ENCODE assay signal across 16 mouse cellular contexts in the genomic region with DNA sequence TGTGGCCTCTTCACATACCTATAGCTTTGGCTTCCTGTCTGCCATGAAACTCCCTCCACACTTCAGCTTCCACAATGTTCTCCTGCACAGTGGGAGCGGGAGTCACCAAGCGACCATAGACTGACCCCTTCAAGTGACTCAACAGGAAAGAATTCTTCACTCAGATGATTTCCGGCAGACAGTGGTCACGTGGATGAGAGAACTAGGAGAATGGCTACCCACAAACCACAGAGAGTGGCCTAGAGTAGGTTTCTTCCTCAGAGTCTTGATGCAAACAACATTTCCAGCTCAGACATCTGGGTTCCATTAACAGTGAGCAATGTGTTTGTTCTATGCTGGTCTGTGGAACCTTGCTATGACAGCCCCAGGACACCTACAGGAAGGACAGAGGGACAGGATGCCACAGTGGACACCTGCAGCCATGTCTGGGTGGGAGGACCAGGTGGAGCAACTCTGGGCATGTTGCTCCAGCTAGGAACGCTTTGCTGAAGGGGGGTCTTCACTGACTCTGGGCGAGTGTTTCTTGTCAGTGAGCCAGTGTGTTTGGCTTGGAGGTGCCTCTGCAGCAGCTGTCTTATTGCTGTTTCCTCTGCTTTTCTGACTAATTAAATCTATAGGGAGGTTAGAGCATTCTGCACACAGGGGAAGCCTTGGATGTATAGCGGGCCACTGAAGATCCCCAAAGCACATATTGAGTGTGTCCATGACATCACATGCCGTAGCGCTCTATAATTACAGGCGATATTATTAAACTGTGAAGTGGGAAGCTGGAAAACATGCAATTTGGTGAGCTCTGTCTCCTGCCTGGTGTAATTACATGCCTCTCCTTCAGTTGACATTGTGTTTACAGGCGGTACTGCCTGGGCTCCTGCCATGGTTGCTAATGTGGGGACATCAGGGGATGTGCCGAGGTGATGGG. TPM values are rescaled to one million over a fixed set of nuclear protein-coding genes. Genes with fewer than 3 reads are reported as not detected.
DNase-seq lines count a peak whose midpoint lies in the region; ATAC-seq and TF ChIP-seq lines count a peak whose summit lies in the region.
"Had no signal": no experiment of that assay in that cellular context is flagged by ENCODE, and none has a peak within 500 bp of the region (broad histone marks: within the 10 kb centered on the region; RNA-seq: fewer than 3 reads in every experiment).

No protein-coding gene starts in this region.

- WGBS in hindbrain, postnatal 0 days: 64% methylated on average over 12 of the region's 12 CpGs

- H3K36me3 ChIP-seq in hindbrain, postnatal 0 days (ENCODE audit: insufficient read depth, low read length): no peaks in the 10 kb centered on the region
- H3K36me3 ChIP-seq: heart, embryonic 15.5 days; kidney, embryonic 15.5 days; liver, embryonic 15.5 days had no signal

- H3K4me1 ChIP-seq in hindbrain, postnatal 0 days (ENCODE audit: insufficient read depth, low read length): no peaks in the 10 kb centered on the region
- H3K4me1 ChIP-seq: heart, embryonic 15.5 days; kidney, embryonic 15.5 days; liver, embryonic 15.5 days had no signal

- 0 out of 2 replicates have a peak, but pooled peaks have one; percentile 6 for ATAC-seq in frontal cortex, adult (ENCODE audit: low TSS enrichment)
- ATAC-seq in hindbrain, postnatal 0 days: peak; percentile 40; the same call in 1 of the 2 replicates
- ATAC-seq in erythroid progenitor cell, adult 5-6 weeks (replicated peaks; ENCODE audit: low FRiP score, poor library complexity, severe bottlenecking): no peak
- ATAC-seq: CD4-positive, CD25-positive, alpha-beta regulatory T cell, adult 4 months; inflammation-experienced regulatory T-cells, adult 6 months had no signal

- no peaks in the 10 kb centered on the region for H3K9me3 ChIP-seq in hindbrain, postnatal 0 days (ENCODE audit: low read length)
- H3K9me3 ChIP-seq: heart, embryonic 15.5 days; kidney, embryonic 15.5 days; liver, embryonic 15.5 days had no signal

- no peak for DNase-seq in frontal cortex, postnatal 14 days (ENCODE audit: low spot score in 2 of 2)
- DNase-seq in 3134 (ENCODE audit: extremely low read depth, insufficient read length, low spot score): peak; percentile 34
- peak; percentile 75 for DNase-seq in brain, adult 2 months (ENCODE audit: low read depth, low spot score)
- peak; percentile 25 for DNase-seq in hindbrain, postnatal 0 days (ENCODE audit: low spot score)
- DNase-seq in urinary bladder, postnatal 36 days (ENCODE audit: low spot score in 2 of 2): no peak
- no peak for DNase-seq in adrenal gland, postnatal 14 days
- DNase-seq: cerebellum, postnatal 25 days; thymus, adult 18-20 months had no signal

- TF ChIP-seq CTCF in hindbrain, postnatal 0 days (IDR thresholded peaks at IDR 0.05; ENCODE audit: low read depth): no peak

- no peaks in the 10 kb centered on the region for H3K27me3 ChIP-seq in hindbrain, postnatal 0 days (ENCODE audit: insufficient read depth, low read length)
- H3K27me3 ChIP-seq: heart, embryonic 15.5 days; kidney, embryonic 15.5 days; liver, embryonic 15.5 days had no signal

- no peak overlapping the region for H3K4me2 ChIP-seq in hindbrain, postnatal 0 days (ENCODE audit: low read depth, low read length)
- H3K4me2 ChIP-seq: heart, embryonic 15.5 days; kidney, embryonic 15.5 days; liver, embryonic 15.5 days had no signal

- H3K27ac ChIP-seq in hindbrain, postnatal 0 days: no peak overlapping the region
- H3K27ac ChIP-seq: heart, embryonic 15.5 days; kidney, embryonic 15.5 days; liver, embryonic 15.5 days; macrophage had no signal

- no peak overlapping the region for H3K9ac ChIP-seq in hindbrain, postnatal 0 days (replicated peaks; ENCODE audit: low read length)
- H3K9ac ChIP-seq: heart, embryonic 15.5 days; kidney, embryonic 15.5 days; liver, embryonic 15.5 days had no signal

- no peak overlapping the region for H3K4me3 ChIP-seq in hindbrain, postnatal 0 days (ENCODE audit: low read length)
- H3K4me3 ChIP-seq: heart, embryonic 15.5 days; kidney, embryonic 15.5 days; liver, embryonic 15.5 days had no signal

RNA-seq across cellular contexts. Expression of a gene that starts 31.1 kb away (rescaled TPM):
- 157 and 198 TPM in 2 replicates for total RNA-seq in hindbrain, postnatal 0 days (2014; rRNA removed)
- 25.0 and 28.6 TPM in 2 replicates for polyA plus RNA-seq in hindbrain, postnatal 0 days (2015; fragmentation: Nextera tagmentation; extraction: Ambion mirVana)
- total RNA-seq in erythroid progenitor cell, adult 5-6 weeks (2015; ENCODE audit: low replicate concordance): not detected in 2 replicates
- not detected in 2 replicates for total RNA-seq in erythroid progenitor cell, adult 5-6 weeks (2017; ENCODE audit: low replicate concordance)
- 1.4 and 2.3 TPM in 2 replicates for total RNA-seq in adrenal gland, postnatal 14 days (2021)
- polyA plus RNA-seq: CD4-positive, CD25-positive, alpha-beta regulatory T cell, adult 4 months; inflammation-experienced regulatory T-cells, adult 6 months; macrophage had no signal

RNA-seq across cellular contexts. Expression of a gene that starts 31.4 kb away (rescaled TPM):
- 39.8 and 51.3 TPM in 2 replicates for total RNA-seq in hindbrain, postnatal 0 days (2014; rRNA removed)
- 152 and 157 TPM in 2 replicates for polyA plus RNA-seq in hindbrain, postnatal 0 days (2015; fragmentation: Nextera tagmentation; extraction: Ambion mirVana)
- total RNA-seq in erythroid progenitor cell, adult 5-6 weeks (2015; ENCODE audit: low replicate concordance): 21.3 and 38.1 TPM in 2 replicates
- 13.4 and 18.4 TPM in 2 replicates for total RNA-seq in erythroid progenitor cell, adult 5-6 weeks (2017; ENCODE audit: low replicate concordance)
- total RNA-seq in adrenal gland, postnatal 14 days (2021): 55.0 and 57.0 TPM in 2 replicates

Comparison
In these comparisons a context has a peak if more than half of its experiments do, and no peak if none do; other contexts are left out.
1. DNase-seq: peak in 3134 (single experiment), brain, adult 2 months (single experiment) and hindbrain, postnatal 0 days (single experiment); none in frontal cortex, postnatal 14 days (0 of 2), urinary bladder, postnatal 36 days (0 of 2) and adrenal gland, postnatal 14 days (single experiment).
2. RNA of a gene that starts 31.1 kb away (total RNA-seq): 157 to 198 TPM in hindbrain, postnatal 0 days; 1.4 to 2.3 TPM in adrenal gland, postnatal 14 days and not detected in erythroid progenitor cell, adult 5-6 weeks; every median in the first group is over 10 times any median in the second.